Mouse (Mus musculus) testis, adult 2 months (tissue): Measurements from ENCODE around the gene Tnpo3.

Source experiments
- CTCF ChIP-seq: fragments of 200-500 bp; IDR thresholded peaks from 2 replicates; pipeline ENCODE4 v1.5.1; 2012; ENCODE audit warnings: low read depth, mild to moderate bottlenecking, inconsistent platforms, low read length, moderate library complexity; ENCODE audit not compliant: control insufficient read depth, insufficient read depth, insufficient replicate concordance
- POLR2A ChIP-seq: fragments of 200-500 bp; IDR thresholded peaks from 2 replicates; pipeline ENCODE4 v1.6.1; 2012; ENCODE audit warnings: low read depth, mild to moderate bottlenecking, inconsistent platforms, low read length, moderate library complexity; ENCODE audit not compliant: control insufficient read depth

GRCm38 (mm10) chr6:29623857-29624256, 14.2 kb upstream of the Tnpo3 start:
- TF ChIP-seq CTCF (no peak), POLR2A (no peak)
